In the genomic region with DNA sequence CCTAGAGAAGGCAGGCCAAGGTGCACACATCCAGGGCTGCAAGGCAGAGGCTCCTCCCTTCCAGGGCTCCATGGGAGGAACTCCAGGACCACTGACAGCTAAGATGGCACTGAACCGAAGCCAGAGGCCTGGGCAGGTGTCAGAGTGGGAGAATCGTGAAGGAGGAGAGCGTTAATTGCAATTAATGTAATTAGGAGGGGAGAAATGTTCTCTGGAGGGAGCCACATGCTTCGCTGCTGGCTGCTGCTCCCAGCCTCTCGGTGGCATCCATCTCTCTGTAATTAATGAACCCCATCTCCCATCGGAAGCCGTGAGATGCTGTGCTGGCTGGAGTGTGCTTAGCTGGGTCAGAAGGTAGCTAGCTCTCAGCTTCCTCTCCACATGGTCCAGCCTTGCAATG, we compare ENCODE assay signal across 16 mouse cellular contexts.
DNase-seq lines count a peak whose midpoint lies in the region; ATAC-seq lines count a peak whose summit lies in the region.
"Had no signal": no experiment of that assay in that cellular context is flagged by ENCODE, and none has a peak within 500 bp of the region (broad histone marks: within the 10 kb centered on the region; RNA-seq: fewer than 3 reads in every experiment).

No protein-coding gene starts in this region.

- peaks cover 24% of the 10 kb centered on the region for H3K4me1 ChIP-seq in forebrain, embryonic 14.5 days (ENCODE audit: control insufficient read depth, insufficient read depth, low read length)
- no peaks in the 10 kb centered on the region for H3K4me1 ChIP-seq in forebrain, embryonic 11.5 days (replicated peaks; ENCODE audit: control insufficient read depth, insufficient read depth, low read length)

- WGBS in forebrain, embryonic 14.5 days = 20% methylated on average over 7 of the region's 7 CpGs
- WGBS in forebrain, embryonic 11.5 days = 75% methylated on average over 7 of the region's 7 CpGs

- no peaks in the 10 kb centered on the region for H3K27me3 ChIP-seq in forebrain, embryonic 14.5 days (replicated peaks; ENCODE audit: control insufficient read depth, insufficient read depth, low read length)
- no peaks in the 10 kb centered on the region for H3K27me3 ChIP-seq in forebrain, embryonic 11.5 days (ENCODE audit: control insufficient read depth, insufficient read depth, low read length)
- H3K27me3 ChIP-seq: Patski had no signal

- no peaks in the 10 kb centered on the region for H3K36me3 ChIP-seq in forebrain, embryonic 14.5 days (ENCODE audit: control insufficient read depth, insufficient read depth, low read length)
- no peaks in the 10 kb centered on the region for H3K36me3 ChIP-seq in forebrain, embryonic 11.5 days (ENCODE audit: control insufficient read depth, insufficient read depth, low read length)

- H3K4me2 ChIP-seq in forebrain, embryonic 14.5 days (ENCODE audit: low read length) = no peak overlapping the region
- H3K4me2 ChIP-seq in forebrain, embryonic 11.5 days (ENCODE audit: low read depth, low read length, severe bottlenecking) = no peak overlapping the region

- peak overlapping the region; percentile 44; the same call in 1 of the 2 replicates for H3K27ac ChIP-seq in forebrain, embryonic 14.5 days (ENCODE audit: low read depth, low read length)
- no peak overlapping the region for H3K27ac ChIP-seq in forebrain, embryonic 11.5 days (ENCODE audit: low read depth, low read length)

- DNase-seq in forebrain, embryonic 14.5 days (ENCODE audit: low spot score) = peak; percentile 76
- no peak for DNase-seq in forebrain, embryonic 11.5 days (ENCODE audit: low spot score)
- DNase-seq in kidney, postnatal 10 days = peak; percentile 4
- DNase-seq in kidney, postnatal 36 days = no peak
- peak; percentile 52 for DNase-seq in retina, postnatal 1 day
- DNase-seq in retina, embryonic 14.5 days (ENCODE audit: low spot score) = no peak
- no peak for DNase-seq in gastrocnemius, postnatal 25 days
- no peak for DNase-seq in right cerebral cortex, adult 18-20 months
- DNase-seq: cerebellum, adult 11-12 months; kidney, adult 11 months; kidney, postnatal 25 days; layer of hippocampus, postnatal 36 days; lung, postnatal 4 days; thymus, adult 18-20 months; thymus, postnatal 36 days had no signal

- H3K4me3 ChIP-seq in forebrain, embryonic 14.5 days (ENCODE audit: low read depth, low read length) = no peak overlapping the region
- no peak overlapping the region for H3K4me3 ChIP-seq in forebrain, embryonic 11.5 days (ENCODE audit: low read depth, low read length)

- H3K9ac ChIP-seq in forebrain, embryonic 14.5 days (ENCODE audit: low read length) = no peak overlapping the region
- no peak overlapping the region for H3K9ac ChIP-seq in forebrain, embryonic 11.5 days (ENCODE audit: low read length)

- peak; percentile 54 for ATAC-seq in forebrain, embryonic 14.5 days
- ATAC-seq in forebrain, embryonic 11.5 days (replicated peaks; ENCODE audit: low FRiP score) = no peak
- ATAC-seq: Patski had no signal

- H3K9me3 ChIP-seq in forebrain, embryonic 14.5 days (replicated peaks; ENCODE audit: control insufficient read depth, low read length) = no peaks in the 10 kb centered on the region
- no peaks in the 10 kb centered on the region for H3K9me3 ChIP-seq in forebrain, embryonic 11.5 days (ENCODE audit: control insufficient read depth, low read length)

Comparison
In these comparisons a context has a peak if more than half of its experiments do, and no peak if none do; other contexts are left out.
1. DNase-seq: peak in forebrain, embryonic 14.5 days (single experiment), kidney, postnatal 10 days (single experiment) and retina, postnatal 1 day (single experiment); none in forebrain, embryonic 11.5 days (single experiment), kidney, postnatal 36 days (0 of 2), retina, embryonic 14.5 days (single experiment), gastrocnemius, postnatal 25 days (single experiment) and right cerebral cortex, adult 18-20 months (single experiment).